Mouse (Mus musculus) bone marrow macrophage, adult 2 months (primary cell): Measurements from ENCODE around the gene Srpk1.

Source experiments
- CTCF ChIP-seq: IDR thresholded peaks from 2 replicates; pipeline ENCODE4 v1.5.1; 2012; ENCODE audit warnings: low read depth, mild to moderate bottlenecking, low read length, moderate library complexity
- POLR2A ChIP-seq: IDR thresholded peaks from 2 replicates; pipeline ENCODE4 v1.6.1; 2012; ENCODE audit warnings: mild to moderate bottlenecking, low read depth, low read length, borderline replicate concordance

- TF ChIP-seq CTCF, result no peak
- TF ChIP-seq POLR2A, result no peak
Observed at GRCm38 (mm10) chr17:28588591-28588990, 33.9 kb downstream of the Srpk1 start.
